Mouse (Mus musculus) heart, adult 2 months (tissue): ENCODE measurements around the gene Uhmk1. TPM values are rescaled to one million over a fixed set of nuclear protein-coding genes. Genes with fewer than 3 reads are reported as not detected.
A peak's percentile ranks its signal among the peaks of the same experiment; 100 is the strongest.

Experiments used
- DNase-seq, 2 experiments: peaks; one replicate each; pipeline ENCODE4 v3.0.0; 2021
- H3K27ac ChIP-seq: fragments of 200-600 bp; 2 replicates; pipeline ENCODE4 v1.8.1; 2022
- H3K27me3 ChIP-seq: fragments of 200-500 bp; 2 replicates; pipeline ENCODE4 v1.6.1; 2012; ENCODE audit warnings: mild to moderate bottlenecking, low read length, inconsistent platforms, mixed read lengths; ENCODE audit not compliant: control insufficient read depth, insufficient read depth
- H3K36me3 ChIP-seq: fragments of 200-500 bp; 2 replicates; pipeline ENCODE4 v1.6.1; 2012; ENCODE audit warnings: low read length, inconsistent platforms; ENCODE audit not compliant: control insufficient read depth, insufficient read depth
- H3K4me1 ChIP-seq: fragments of 200-500 bp; 2 replicates; pipeline ENCODE4 v1.6.1; 2011; ENCODE audit warnings: low read length; ENCODE audit not compliant: control insufficient read depth, insufficient read depth
- H3K4me3 ChIP-seq: fragments of 200-600 bp; 2 replicates; pipeline ENCODE4 v1.8.1; 2022
- H3K79me2 ChIP-seq: fragments of 200-500 bp; replicated peaks from 2 replicates; pipeline ENCODE4 v1.6.1; 2012; ENCODE audit warnings: mild to moderate bottlenecking, inconsistent platforms, low read length, moderate library complexity, mixed read lengths; ENCODE audit not compliant: control insufficient read depth, insufficient read depth
- H3K9ac ChIP-seq: fragments of 200-500 bp; 2 replicates; pipeline ENCODE4 v1.6.1; 2012; ENCODE audit warnings: low read depth, mild to moderate bottlenecking, control low read depth, inconsistent platforms, low read length, mixed read lengths
- CTCF ChIP-seq: fragments of 200-600 bp; IDR thresholded peaks from 2 replicates; pipeline ENCODE4 v1.8.1; 2022; ENCODE audit warnings: antibody characterized with exemption, mild to moderate bottlenecking, moderate library complexity
- EP300 ChIP-seq: fragments of 200-500 bp; IDR thresholded peaks from 2 replicates; pipeline ENCODE4 v1.6.1; 2011; ENCODE audit warnings: low read depth, low read length, control low read depth; ENCODE audit not compliant: insufficient read depth
- POLR2A ChIP-seq: fragments of 200-500 bp; IDR thresholded peaks from 2 replicates; pipeline ENCODE4 v1.6.1; 2011; ENCODE audit warnings: mild to moderate bottlenecking, low read depth, low read length, control low read depth; ENCODE audit not compliant: insufficient read depth
- WGBS: fragments of 180-500 bp; shearing (Covaris S2); methylation state at CpG from one replicate; pipeline ENCODE4 v1.1.7; 2018; 5-methylcytosine and 5-hydroxymethylcytosine counted together
- intact Hi-C: fragments of 180-260 bp; cut with DNase I; formaldehyde crosslinking; loops from one replicate; pipeline ENCODE4 v1.15.1; 2025
- polyA plus RNA-seq: library from polyadenylated mRNA; depleted of rRNA; stranded (reverse); fragments of >200 nt; gene quantifications from 2 replicates; pipeline ENCODE4 v1.2.3, GENCODE M21; 2012
- total RNA-seq, 2 experiments: library from RNA; stranded (reverse); gene quantifications; 2 replicates each; pipeline ENCODE4 v1.2.3; 2021

Gene Uhmk1
- total and polyA plus RNA-seq, 3 experiments = 6.5 to 23.4 (median 21.7) TPM

DNA sequence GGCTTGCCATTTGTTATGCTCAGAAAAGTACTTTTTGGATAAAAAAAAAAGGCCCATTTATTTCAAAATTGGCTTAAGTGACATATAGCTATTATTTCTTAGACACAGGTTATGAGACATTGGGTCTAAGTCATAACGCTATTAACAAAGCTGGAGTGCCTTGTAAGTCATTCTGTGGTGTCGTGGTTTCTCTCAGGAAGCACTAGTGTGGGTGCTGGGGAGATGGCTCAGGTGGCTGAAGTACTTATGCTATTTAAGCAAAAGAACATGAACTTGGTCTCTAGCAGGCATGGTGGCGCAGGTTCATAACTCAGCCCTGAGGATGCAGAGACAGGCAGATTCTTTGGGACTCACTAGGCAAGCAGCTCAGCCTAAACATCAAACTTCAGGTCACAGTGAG, 30.1 kb downstream of the Uhmk1 start:
- 92% methylated on average over 3 of the region's 3 CpGs for WGBS
- Histone ChIP-seq H3K27me3 (no peaks in the 10 kb centered on the region), H3K4me3 (no peak overlapping the region), H3K4me1 (no peaks in the 10 kb centered on the region), H3K9ac (no peak overlapping the region), H3K36me3 (no peaks in the 10 kb centered on the region), H3K27ac (no peak overlapping the region), H3K79me2 (no peaks in the 10 kb centered on the region)
- TF ChIP-seq POLR2A = no peak
- TF ChIP-seq CTCF = no peak
- no peak for TF ChIP-seq EP300
- intact Hi-C loops = no loop called here
- DNase-seq = no peak

DNA sequence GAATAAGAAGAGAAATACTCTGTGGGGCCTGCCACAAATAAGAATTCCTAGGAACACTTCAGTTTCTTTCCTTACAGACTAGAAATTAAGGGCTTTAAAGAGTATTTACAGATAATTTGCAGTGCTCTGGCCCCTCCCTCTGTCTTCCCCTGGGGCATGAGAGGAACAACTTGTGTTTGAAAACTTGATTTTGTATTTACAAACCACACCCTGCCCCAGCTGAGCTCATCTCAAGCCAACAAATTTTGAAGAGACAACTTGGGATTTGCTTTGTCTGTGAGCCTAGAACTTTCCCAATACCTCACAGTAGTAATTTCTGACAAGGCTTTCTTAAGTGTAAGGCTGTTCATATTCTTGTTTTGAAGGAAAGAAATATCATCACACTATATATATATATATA, 32.5 kb downstream of the Uhmk1 start:
- Histone ChIP-seq H3K27ac (peak overlapping the region; percentile 51), H3K4me1 (no peaks in the 10 kb centered on the region), H3K27me3 (no peaks in the 10 kb centered on the region), H3K4me3 (no peak overlapping the region), H3K36me3 (no peaks in the 10 kb centered on the region), H3K9ac (no peak overlapping the region), H3K79me2 (no peaks in the 10 kb centered on the region)
- DNase-seq = peak; percentile 57 to 68
- intact Hi-C loops = no loop called here
- no peak for TF ChIP-seq EP300
- no peak for TF ChIP-seq POLR2A
- TF ChIP-seq CTCF = no peak

DNA sequence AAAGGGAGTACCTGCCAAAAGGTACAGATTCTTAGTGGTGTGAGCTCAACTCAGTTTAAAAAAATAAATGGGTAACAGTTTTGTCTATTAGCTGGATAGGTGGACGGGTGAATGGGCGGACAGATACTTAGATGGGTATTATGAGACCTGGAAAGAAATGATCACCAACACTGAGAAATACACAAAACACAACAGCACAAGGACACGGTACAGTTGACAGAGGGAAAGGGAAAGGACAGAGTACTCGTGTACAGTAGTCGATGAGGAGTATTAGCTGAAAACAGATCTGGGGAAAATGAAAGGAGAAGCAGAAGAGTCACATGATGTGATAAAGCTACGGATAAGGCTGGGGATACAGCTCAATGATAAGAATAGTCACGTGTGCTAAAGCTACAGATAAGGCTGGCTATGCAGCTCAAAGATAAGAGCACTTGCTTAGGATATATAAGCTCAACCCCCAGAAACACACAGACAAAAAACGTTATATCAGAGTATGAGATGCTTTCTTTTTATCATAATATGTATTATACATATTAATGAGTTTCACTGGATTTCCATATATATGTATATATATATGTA, 38.4 kb downstream of the Uhmk1 start:
- no peak for DNase-seq
- peaks cover 4% of the 10 kb centered on the region for H3K4me1 ChIP-seq
- intact Hi-C loops = no loop called here
- H3K27me3 ChIP-seq = no peaks in the 10 kb centered on the region
- H3K4me3 ChIP-seq = no peak overlapping the region
- H3K27ac ChIP-seq = no peak overlapping the region
- WGBS = 69% methylated on average over 8 of the region's 8 CpGs
- H3K9ac ChIP-seq = no peak overlapping the region
- TF ChIP-seq CTCF (no peak), POLR2A (no peak), EP300 (no peak)
- peaks cover 2% of the 10 kb centered on the region; the same call in 1 of the 2 replicates for H3K79me2 ChIP-seq
- H3K36me3 ChIP-seq = no peaks in the 10 kb centered on the region

DNA sequence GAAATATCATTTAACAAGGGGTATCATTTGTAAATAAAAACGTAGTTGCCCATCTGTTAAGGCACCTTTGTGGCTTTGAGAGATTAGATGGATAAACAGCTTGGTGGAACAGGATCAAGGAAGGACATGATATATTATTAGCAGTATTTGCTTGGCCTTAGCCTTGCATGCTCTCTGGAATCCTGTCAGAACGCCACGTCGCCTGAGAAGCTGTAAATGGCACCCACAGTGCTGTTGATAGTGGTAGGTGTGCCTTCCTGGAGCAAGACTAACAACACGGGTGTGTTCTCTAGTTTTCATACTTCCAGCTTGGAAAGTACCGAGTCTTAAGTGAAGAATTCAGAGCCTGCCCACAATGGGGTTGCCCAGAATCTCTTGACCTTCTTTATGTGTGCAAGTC, 39.3 kb downstream of the Uhmk1 start:
- WGBS = 35% methylated on average over 6 of the region's 6 CpGs
- H3K4me3 ChIP-seq = no peak overlapping the region
- H3K4me1 ChIP-seq = peaks cover 4% of the 10 kb centered on the region
- H3K27ac ChIP-seq = peak overlapping the region; percentile 98
- intact Hi-C loops = no loop called here
- no peak overlapping the region for H3K9ac ChIP-seq
- H3K27me3 ChIP-seq = no peaks in the 10 kb centered on the region
- no peak for TF ChIP-seq EP300
- TF ChIP-seq CTCF = no peak
- no peak for TF ChIP-seq POLR2A
- peaks cover 3% of the 10 kb centered on the region; the same call in 1 of the 2 replicates for H3K79me2 ChIP-seq
- DNase-seq = no peak
- no peaks in the 10 kb centered on the region for H3K36me3 ChIP-seq

DNA sequence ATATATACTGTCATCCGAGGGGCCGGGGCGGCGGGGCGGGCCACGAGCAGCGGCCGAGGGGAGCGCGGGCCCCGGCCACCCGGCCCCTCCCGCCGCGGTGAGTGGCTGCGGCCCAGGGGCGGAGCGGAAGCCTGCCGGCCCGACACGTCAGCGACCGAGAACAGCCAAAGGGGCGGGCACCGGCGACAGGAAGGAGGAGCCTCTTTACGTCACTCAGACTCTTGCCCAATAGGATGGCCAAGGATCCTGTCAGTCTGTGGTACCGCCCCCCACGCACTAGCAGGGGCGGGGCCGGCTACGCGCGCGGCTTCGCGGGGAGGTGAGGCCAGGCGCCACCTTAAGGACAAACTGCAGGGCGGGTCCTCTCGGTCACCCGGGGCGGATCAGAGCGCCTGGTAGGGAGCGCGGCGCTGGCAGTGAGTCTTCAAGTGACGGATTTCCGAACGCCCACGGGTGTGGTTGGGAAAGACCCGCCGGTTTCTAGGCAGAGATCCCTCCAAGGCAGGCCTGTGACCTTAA, 40.3 kb downstream of the Uhmk1 start, which contains the start of gene Uap1:
TSS of gene Uap1 (minus strand) at position 144 of the 519 bp plus-strand sequence.
- TF ChIP-seq CTCF (peak; percentile 73), POLR2A (peak; percentile 75), EP300 (peak; percentile 26; the same call in 1 of the 2 replicates)
- peak within 1 kb of the TSS; percentile 92 for H3K9ac ChIP-seq

More for the DNA sequence above, 40.3 kb downstream of the Uhmk1 start, which contains the start of gene Uap1:
- intact Hi-C loops = loop anchor here (1.0 kb wide), 1 partner anchor 12 kb away; no protein-coding TSS in a partner anchor
- H3K79me2 ChIP-seq = peaks cover 4% of the 10 kb centered on the region; the same call in 1 of the 2 replicates
- H3K27ac ChIP-seq = peak within 1 kb of the TSS; percentile 98
- peaks cover 5% of the 10 kb centered on the region for H3K4me1 ChIP-seq
- DNase-seq = peak; percentile 99
- H3K27me3 ChIP-seq = no peaks in the 10 kb centered on the region
- no peaks in the 10 kb centered on the region for H3K36me3 ChIP-seq
- H3K4me3 ChIP-seq = peak within 1 kb of the TSS; percentile 97
- under 1% methylated on average over 52 of the region's 52 CpGs for WGBS
